In genomic region chr5:146584156-146584477, GRCm38 (mm10) we compare ENCODE assay signal across 9 mouse cellular contexts. TPM values are rescaled to one million over a fixed set of nuclear protein-coding genes. Genes with fewer than 3 reads are reported as not detected.
DNase-seq lines count a peak whose midpoint lies in the region; ATAC-seq and TF ChIP-seq lines count a peak whose summit lies in the region.
"Had no signal": no experiment of that assay in that cellular context is flagged by ENCODE, and none has a peak within 500 bp of the region (broad histone marks: within the 10 kb centered on the region; RNA-seq: fewer than 3 reads in every experiment).

No protein-coding gene starts in this region.

- H3K4me1 ChIP-seq in heart, embryonic 16.5 days (ENCODE audit: control insufficient read depth, insufficient read depth, low read length) = no peaks in the 10 kb centered on the region
- H3K4me1 ChIP-seq in cortical plate, adult 2 months (ENCODE audit: control insufficient read depth, insufficient read depth, low read length) = no peaks in the 10 kb centered on the region
- no peaks in the 10 kb centered on the region; the same call in 1 of the 2 replicates for H3K4me1 ChIP-seq in hindbrain, embryonic 14.5 days (replicated peaks; ENCODE audit: control insufficient read depth, insufficient read depth, low read length)
- peaks cover 16% of the 10 kb centered on the region for H3K4me1 ChIP-seq in midbrain, embryonic 15.5 days

- no peak for TF ChIP-seq POLR2A in cortical plate, adult 2 months (IDR thresholded peaks at IDR 0.05; ENCODE audit: extremely low read depth, insufficient read depth, low read length)

- no peak for ATAC-seq in heart, embryonic 16.5 days (replicated peaks; ENCODE audit: extremely low read depth, insufficient read depth, low FRiP score)
- no peak for ATAC-seq in hindbrain, embryonic 14.5 days (ENCODE audit: low FRiP score)
- no peak; the same call in 1 of the 2 replicates for ATAC-seq in midbrain, embryonic 15.5 days (replicated peaks)
- no peak for ATAC-seq in megakaryocyte, adult 5-6 weeks (ENCODE audit: poor library complexity, severe bottlenecking)

- peaks cover 40% of the 10 kb centered on the region for H3K27me3 ChIP-seq in heart, embryonic 16.5 days (ENCODE audit: control insufficient read depth, insufficient read depth, low read length)
- H3K27me3 ChIP-seq in hindbrain, embryonic 14.5 days (ENCODE audit: control insufficient read depth, insufficient read depth, low read length) = peaks cover 51% of the 10 kb centered on the region
- peaks cover 30% of the 10 kb centered on the region for H3K27me3 ChIP-seq in midbrain, embryonic 15.5 days (replicated peaks)

- 12% methylated on average over 10 of the region's 10 CpGs for WGBS in heart, embryonic 16.5 days
- WGBS in hindbrain, embryonic 14.5 days = 8% methylated on average over 10 of the region's 10 CpGs
- 8% methylated on average over 10 of the region's 10 CpGs for WGBS in midbrain, embryonic 15.5 days

- H3K9ac ChIP-seq in heart, embryonic 16.5 days (ENCODE audit: low read length) = no peak overlapping the region
- H3K9ac ChIP-seq in hindbrain, embryonic 14.5 days = peak overlapping the region; percentile 59
- H3K9ac ChIP-seq in midbrain, embryonic 15.5 days = peak overlapping the region; percentile 57

- no peaks in the 10 kb centered on the region for H3K9me3 ChIP-seq in heart, embryonic 16.5 days (replicated peaks; ENCODE audit: control insufficient read depth, low read length)
- H3K9me3 ChIP-seq in hindbrain, embryonic 14.5 days (ENCODE audit: control insufficient read depth, low read length) = no peaks in the 10 kb centered on the region
- no peaks in the 10 kb centered on the region for H3K9me3 ChIP-seq in midbrain, embryonic 15.5 days

- no peaks in the 10 kb centered on the region for H3K36me3 ChIP-seq in heart, embryonic 16.5 days (ENCODE audit: control insufficient read depth, insufficient read depth)
- no peaks in the 10 kb centered on the region for H3K36me3 ChIP-seq in hindbrain, embryonic 14.5 days (replicated peaks; ENCODE audit: control insufficient read depth, insufficient read depth)
- no peaks in the 10 kb centered on the region for H3K36me3 ChIP-seq in midbrain, embryonic 15.5 days (replicated peaks)

- no peak overlapping the region for H3K27ac ChIP-seq in heart, embryonic 16.5 days (ENCODE audit: low read length)
- H3K27ac ChIP-seq in cortical plate, adult 2 months (ENCODE audit: insufficient read depth, low read length) = 0 out of 2 replicates have a peak overlapping the region, but pooled peaks have one; percentile 7
- 0 out of 2 replicates have a peak overlapping the region, but pooled peaks have one; percentile 0 for H3K27ac ChIP-seq in hindbrain, embryonic 14.5 days
- H3K27ac ChIP-seq in midbrain, embryonic 15.5 days = peak overlapping the region; percentile 48; the same call in 1 of the 2 replicates

- TF ChIP-seq CTCF in cortical plate, adult 2 months (IDR thresholded peaks at IDR 0.05; ENCODE audit: extremely low read depth, insufficient read depth, low read length) = no peak

- H3K4me3 ChIP-seq in heart, embryonic 16.5 days (ENCODE audit: low read length) = peak overlapping the region; percentile 48
- peak overlapping the region; percentile 81 for H3K4me3 ChIP-seq in cortical plate, adult 2 months (ENCODE audit: insufficient read depth, low read length)
- peak overlapping the region; percentile 64 for H3K4me3 ChIP-seq in hindbrain, embryonic 14.5 days (replicated peaks; ENCODE audit: low read length)
- peak overlapping the region; percentile 63 for H3K4me3 ChIP-seq in midbrain, embryonic 15.5 days

- H3K4me2 ChIP-seq in heart, embryonic 16.5 days (ENCODE audit: low read depth, low read length) = peak overlapping the region; percentile 75
- peak overlapping the region; percentile 87 for H3K4me2 ChIP-seq in hindbrain, embryonic 14.5 days (replicated peaks)
- peak overlapping the region; percentile 90 for H3K4me2 ChIP-seq in midbrain, embryonic 15.5 days

- DNase-seq in heart, adult 8-10 months (ENCODE audit: low spot score) = no peak
- no peak for DNase-seq in hindbrain, embryonic 14.5 days (ENCODE audit: low spot score)
- no peak for DNase-seq in cerebellum, postnatal 14 days
- no peak for DNase-seq in ovary, postnatal 10 days (ENCODE audit: low spot score)

RNA-seq across cellular contexts. Expression of gene Gpr12, which starts 0.9 kb away (rescaled TPM):
- polyA plus RNA-seq in heart, embryonic 16.5 days (2015; fragmentation: Nextera tagmentation; extraction: Ambion mirVana) = not detected in 2 replicates
- not detected for total RNA-seq in heart, adult 8-10 months (2022)
- polyA plus RNA-seq in cortical plate, adult 2 months (2012; rRNA removed) = 37.7 and 41.2 TPM in 2 replicates
- polyA plus RNA-seq in hindbrain, embryonic 14.5 days (2014; fragmentation: Nextera tagmentation; extraction: Ambion mirVana) = 17.5 and 27.3 TPM in 2 replicates
- 26.7 and 27.3 TPM in 2 replicates for polyA plus RNA-seq in midbrain, embryonic 15.5 days (2015; fragmentation: Nextera tagmentation; extraction: Ambion mirVana)
- not detected in 2 replicates for total RNA-seq in megakaryocyte, adult 5-6 weeks (2015)
- not detected in 2 replicates for total RNA-seq in megakaryocyte, adult 5-6 weeks (2017)

RNA-seq across cellular contexts. Expression of gene Gm3415, which starts 28.2 kb away (rescaled TPM):
- polyA plus RNA-seq in heart, embryonic 16.5 days (2015; fragmentation: Nextera tagmentation; extraction: Ambion mirVana) = not detected in 2 replicates
- total RNA-seq in heart, adult 8-10 months (2022) = not detected
- not detected in 2 replicates for polyA plus RNA-seq in cortical plate, adult 2 months (2012; rRNA removed)
- not detected in 2 replicates for polyA plus RNA-seq in hindbrain, embryonic 14.5 days (2014; fragmentation: Nextera tagmentation; extraction: Ambion mirVana)
- not detected in 2 replicates for polyA plus RNA-seq in midbrain, embryonic 15.5 days (2015; fragmentation: Nextera tagmentation; extraction: Ambion mirVana)
- not detected in 2 replicates for total RNA-seq in megakaryocyte, adult 5-6 weeks (2015)
- total RNA-seq in megakaryocyte, adult 5-6 weeks (2017) = not detected in 2 replicates
- total RNA-seq: liver, adult 2 months had no signal
- polyA plus RNA-seq: liver, adult 2 months had no signal

RNA-seq across cellular contexts. Expression of gene Gm3409, which starts 46.7 kb away (rescaled TPM):
- not detected in 2 replicates for polyA plus RNA-seq in heart, embryonic 16.5 days (2015; fragmentation: Nextera tagmentation; extraction: Ambion mirVana)
- total RNA-seq in heart, adult 8-10 months (2022) = not detected
- polyA plus RNA-seq in cortical plate, adult 2 months (2012; rRNA removed) = not detected in 2 replicates
- polyA plus RNA-seq in hindbrain, embryonic 14.5 days (2014; fragmentation: Nextera tagmentation; extraction: Ambion mirVana) = not detected in 2 replicates
- polyA plus RNA-seq in midbrain, embryonic 15.5 days (2015; fragmentation: Nextera tagmentation; extraction: Ambion mirVana) = not detected in 2 replicates
- not detected in 2 replicates for total RNA-seq in megakaryocyte, adult 5-6 weeks (2015)
- not detected in 2 replicates for total RNA-seq in megakaryocyte, adult 5-6 weeks (2017)
- total RNA-seq: liver, adult 2 months had no signal
- polyA plus RNA-seq: liver, adult 2 months had no signal

RNA-seq across cellular contexts. Expression of gene Gm3404, which starts 58.5 kb away (rescaled TPM):
- polyA plus RNA-seq in heart, embryonic 16.5 days (2015; fragmentation: Nextera tagmentation; extraction: Ambion mirVana) = not detected in 2 replicates
- not detected for total RNA-seq in heart, adult 8-10 months (2022)
- not detected in 2 replicates for polyA plus RNA-seq in cortical plate, adult 2 months (2012; rRNA removed)
- not detected in 2 replicates for polyA plus RNA-seq in hindbrain, embryonic 14.5 days (2014; fragmentation: Nextera tagmentation; extraction: Ambion mirVana)
- not detected in 2 replicates for polyA plus RNA-seq in midbrain, embryonic 15.5 days (2015; fragmentation: Nextera tagmentation; extraction: Ambion mirVana)
- not detected in 2 replicates for total RNA-seq in megakaryocyte, adult 5-6 weeks (2015)
- not detected in 2 replicates for total RNA-seq in megakaryocyte, adult 5-6 weeks (2017)
- total RNA-seq: liver, adult 2 months had no signal
- polyA plus RNA-seq: liver, adult 2 months had no signal

Comparison
In these comparisons a context has a peak if more than half of its experiments do, and no peak if none do; other contexts are left out.
1. RNA of gene Gpr12, which starts 0.9 kb away (polyA plus RNA-seq): 37.7 to 41.2 TPM in cortical plate, adult 2 months, 26.7 to 27.3 TPM in midbrain, embryonic 15.5 days and 17.5 to 27.3 TPM in hindbrain, embryonic 14.5 days; not detected in heart, embryonic 16.5 days; every median in the first group is over 10 times any median in the second.
2. Peak in every context shown above with its lines, with median percentiles within 50 percentile points of each other: H3K4me2 ChIP-seq and H3K4me3 ChIP-seq.